Mouse (Mus musculus) ES-E14 (cell line): ENCODE results near the gene Slc35b4. TPM values are rescaled to one million over a fixed set of nuclear protein-coding genes. Genes with fewer than 3 reads are reported as not detected.

Experiments
- DNase-seq: peaks from one replicate; pipeline ENCODE4 v3.0.0-alpha.2; 2013; ENCODE audit warnings: low read depth, low spot score
- H3K27ac ChIP-seq: 2 replicates; pipeline ENCODE4 v1.5.1; 2012; ENCODE audit warnings: low read depth, mild to moderate bottlenecking, low read length, moderate library complexity, mixed read lengths; ENCODE audit not compliant: poor library complexity, insufficient read depth, severe bottlenecking
- H3K36me3 ChIP-seq: 2 replicates; pipeline ENCODE4 v1.6.1; 2012; ENCODE audit warnings: mild to moderate bottlenecking, low read length, moderate library complexity, mixed read lengths; ENCODE audit not compliant: control insufficient read depth, poor library complexity, insufficient read depth, severe bottlenecking
- H3K4me1 ChIP-seq, 2 experiments: fragments of 150-350 bp in 1 of 2; sonication (generic) in 1 of 2; 2 replicates each; pipeline ENCODE4 v1.6.1; 2012; ENCODE audit warnings: low read length in 2 of 2, mild to moderate bottlenecking in 1 of 2, mixed read lengths in 1 of 2; ENCODE audit not compliant: control insufficient read depth in 2 of 2, insufficient read depth in 2 of 2, poor library complexity in 1 of 2
- H3K4me3 ChIP-seq, 2 experiments: fragments of 150-350 bp in 1 of 2; sonication (generic) in 1 of 2; 2 replicates each; pipeline ENCODE4 v1.5.1; 2012; ENCODE audit warnings: low read length in 2 of 2, low read depth in 1 of 2, mild to moderate bottlenecking in 1 of 2, mixed read lengths in 1 of 2; ENCODE audit not compliant: insufficient read depth in 1 of 2, poor library complexity in 1 of 2, severe bottlenecking in 1 of 2
- H3K9ac ChIP-seq: 2 replicates; pipeline ENCODE4 v1.6.1; 2012; ENCODE audit warnings: low read depth, mild to moderate bottlenecking, low read length, mixed read lengths; ENCODE audit not compliant: poor library complexity, insufficient read depth, severe bottlenecking
- H3K9me3 ChIP-seq: fragments of 150-350 bp; sonication (generic); 2 replicates; pipeline ENCODE4 v1.6.1; 2012; ENCODE audit warnings: low read depth, mild to moderate bottlenecking, low read length; ENCODE audit not compliant: control insufficient read depth, insufficient read depth
- CHD2 ChIP-seq: IDR thresholded peaks from 2 replicates; pipeline ENCODE4 v1.6.1; 2014; ENCODE audit warnings: mild to moderate bottlenecking, low read depth, low read length, inconsistent platforms
- HCFC1 ChIP-seq: IDR thresholded peaks from 2 replicates; pipeline ENCODE4 v1.6.1; 2012; ENCODE audit warnings: low read length, inconsistent platforms, borderline replicate concordance; ENCODE audit not compliant: insufficient read depth
- MAFK ChIP-seq: IDR thresholded peaks from 2 replicates; pipeline ENCODE4 v1.6.1; 2014; ENCODE audit warnings: mild to moderate bottlenecking, low read depth, low read length, inconsistent platforms; ENCODE audit not compliant: insufficient read depth
- ZC3H11A ChIP-seq: IDR thresholded peaks from 2 replicates; pipeline ENCODE4 v1.6.1; 2012; ENCODE audit warnings: low read depth, mild to moderate bottlenecking, inconsistent platforms, low read length, borderline replicate concordance
- ZNF384 ChIP-seq: IDR thresholded peaks from 2 replicates; pipeline ENCODE4 v1.6.1; 2012; ENCODE audit warnings: low read depth, low read length, inconsistent platforms
- in situ Hi-C, 2 experiments: fragments of 600-800 bp; cut with MboI; formaldehyde crosslinking; loops; one replicate each; pipeline ENCODE4 v1.15.1; 2025; ENCODE audit warnings: low sequenced_read_pairs in 2 of 2, inconsistent platforms in 1 of 2; ENCODE audit not compliant: unreplicated experiment in 2 of 2
- total RNA-seq: library from RNA; depleted of rRNA; stranded (reverse); fragments of 300-350 nt; gene quantifications from 2 replicates; pipeline ENCODE4 v1.2.3, GENCODE M21; 2012

Gene Slc35b4
- total RNA-seq, 1 experiment = 27.4 TPM

DNA sequence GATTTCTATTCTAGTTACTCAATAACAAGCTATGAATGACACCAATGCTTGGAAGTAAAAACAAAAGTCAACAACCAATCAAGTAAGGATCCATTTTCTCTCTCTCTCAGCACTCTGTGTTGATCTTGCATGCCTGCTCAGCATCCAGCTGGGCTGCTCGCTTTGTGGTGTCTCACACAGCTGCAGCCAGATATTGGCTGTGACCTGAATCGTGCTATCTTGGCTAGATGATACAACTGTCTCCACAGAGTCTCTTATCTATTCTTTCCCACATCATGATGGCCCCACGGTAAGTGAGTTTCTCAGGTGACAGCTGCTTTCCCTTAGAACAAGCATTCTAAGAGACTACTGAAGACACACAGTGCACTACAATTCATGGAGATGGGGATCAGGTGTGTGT, 5.0 kb upstream of the Slc35b4 start:
- Histone ChIP-seq H3K36me3 (no peaks in the 10 kb centered on the region), H3K9ac (no peak overlapping the region), H3K27ac (no peak overlapping the region), H3K4me1 (peaks cover 9 to 10% of the 10 kb centered on the region in 2 experiments; a peak in 3 of 4 replicates), H3K9me3 (no peaks in the 10 kb centered on the region), H3K4me3 (no peak overlapping the region)
- in situ Hi-C loops = no loop called here
- TF ChIP-seq MAFK (no peak), HCFC1 (no peak), ZC3H11A (no peak), CHD2 (no peak), ZNF384 (no peak)
- no peak for DNase-seq

DNA sequence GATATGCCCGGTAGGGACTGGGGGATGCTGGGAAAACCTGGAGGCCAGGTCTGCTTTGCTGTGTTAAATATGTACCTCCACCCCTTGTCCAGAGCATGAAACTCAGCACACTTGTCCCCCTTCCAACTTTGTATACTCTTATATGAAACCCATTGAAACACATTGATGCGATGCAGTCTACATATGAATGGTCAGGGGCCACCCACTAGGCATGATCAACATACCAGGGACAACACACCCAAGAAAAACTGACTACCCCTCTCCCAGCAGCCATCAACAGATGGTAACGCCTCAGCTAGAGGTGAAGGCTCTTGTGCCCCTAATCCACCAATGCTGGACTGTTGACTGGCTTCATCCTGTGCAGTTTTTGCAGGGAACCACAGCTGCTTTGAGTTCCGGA, 3.0 kb upstream of the Slc35b4 start:
- Histone ChIP-seq H3K9me3 (no peaks in the 10 kb centered on the region), H3K4me3 (no peak overlapping the region), H3K4me1 (peaks cover 5 to 9% of the 10 kb centered on the region in 2 experiments; a peak in 3 of 4 replicates), H3K9ac (no peak overlapping the region), H3K36me3 (no peaks in the 10 kb centered on the region), H3K27ac (no peak overlapping the region)
- in situ Hi-C loops = no loop called here
- DNase-seq = no peak
- TF ChIP-seq ZNF384 = no peak
- no peak for TF ChIP-seq HCFC1
- no peak for TF ChIP-seq ZC3H11A
- TF ChIP-seq CHD2 = no peak
- no peak for TF ChIP-seq MAFK

GRCm38 (mm10) chr6:34179007-34179406, 2.1 kb upstream of the Slc35b4 start:
- Histone ChIP-seq H3K36me3 (no peaks in the 10 kb centered on the region), H3K27ac (no peak overlapping the region), H3K4me1 (peaks cover 5 to 9% of the 10 kb centered on the region in 2 experiments; a peak in 3 of 4 replicates), H3K9me3 (no peaks in the 10 kb centered on the region), H3K4me3 (no peak overlapping the region), H3K9ac (no peak overlapping the region)
- no peak for TF ChIP-seq MAFK
- TF ChIP-seq CHD2 = no peak
- no peak for TF ChIP-seq ZC3H11A
- TF ChIP-seq HCFC1 = no peak
- TF ChIP-seq ZNF384 = no peak
- in situ Hi-C loops = no loop called here
- no peak for DNase-seq

- Histone ChIP-seq H3K4me1 (peaks cover 6 to 10% of the 10 kb centered on the region in 2 experiments; a peak in 3 of 4 replicates), H3K36me3 (no peaks in the 10 kb centered on the region; the same call in 1 of the 2 replicates), H3K27ac (0 out of 2 replicates have a peak overlapping the region, but pooled peaks have one; percentile 15), H3K4me3 (peak overlapping the region; percentile 76 to 92), H3K9me3 (no peaks in the 10 kb centered on the region), H3K9ac (peak overlapping the region; percentile 90)
- DNase-seq = no peak
- no peak for TF ChIP-seq ZNF384
- TF ChIP-seq MAFK = no peak
- TF ChIP-seq HCFC1 = no peak
- no peak for TF ChIP-seq CHD2
- TF ChIP-seq ZC3H11A = no peak
- in situ Hi-C loops = no loop called here
These were observed 624 bp downstream of the Slc35b4 start for GRCm38 (mm10) chr6:34176111-34176863.
